Mouse (Mus musculus) kidney, postnatal 0 days (tissue): ENCODE data around the gene Zdhhc23. TPM values are rescaled to one million over a fixed set of nuclear protein-coding genes. Genes with fewer than 3 reads are reported as not detected.

Experiments used
- ATAC-seq: fragments of 200-750 bp; cut with Nextera tagmentation; replicated peaks from 2 replicates; pipeline ENCODE4 v1.8.0; 2017; ENCODE audit warnings: low read depth, moderate number of reproducible peaks, moderate TSS enrichment, moderate library complexity; ENCODE audit not compliant: low FRiP score
- DNase-seq: peaks from one replicate; pipeline ENCODE4 v3.0.0-alpha.2; 2016; ENCODE audit warnings: low spot score
- H3K27ac ChIP-seq: fragments of 300-500 bp; sonication (generic); 2 replicates; pipeline ENCODE4 v1.5.1; 2014; ENCODE audit warnings: mild to moderate bottlenecking
- H3K27me3 ChIP-seq: fragments of 300-500 bp; sonication (generic); 2 replicates; pipeline ENCODE4 v1.6.1; 2014; ENCODE audit warnings: low read length, mixed read lengths; ENCODE audit not compliant: insufficient read depth
- H3K36me3 ChIP-seq: fragments of 300-500 bp; sonication (generic); 2 replicates; pipeline ENCODE4 v1.6.1; 2014; ENCODE audit warnings: low read length, mixed read lengths; ENCODE audit not compliant: insufficient read depth
- H3K4me1 ChIP-seq: fragments of 300-500 bp; sonication (generic); replicated peaks from 2 replicates; pipeline ENCODE4 v1.6.1; 2014; ENCODE audit warnings: antibody characterized with exemption, low read length, mixed read lengths; ENCODE audit not compliant: insufficient read depth
- H3K4me2 ChIP-seq: fragments of 300-500 bp; sonication (generic); 2 replicates; pipeline ENCODE4 v1.6.1; 2014; ENCODE audit warnings: mild to moderate bottlenecking, low read length, moderate library complexity, mixed read lengths
- H3K4me3 ChIP-seq: fragments of 300-500 bp; sonication (generic); replicated peaks from 2 replicates; pipeline ENCODE4 v1.5.1; 2014; ENCODE audit warnings: low read depth, low read length
- H3K9ac ChIP-seq: fragments of 300-500 bp; sonication (generic); 2 replicates; pipeline ENCODE4 v1.6.1; 2014; ENCODE audit warnings: low read depth, low read length
- H3K9me3 ChIP-seq: fragments of 300-500 bp; sonication (generic); replicated peaks from 2 replicates; pipeline ENCODE4 v1.6.1; 2016; ENCODE audit warnings: low read length, inconsistent platforms, mixed read lengths
- CTCF ChIP-seq: IDR thresholded peaks from 2 replicates; pipeline ENCODE4 v1.5.1; 2016; ENCODE audit warnings: antibody characterized with exemption, low read depth, mild to moderate bottlenecking, moderate library complexity
- WGBS: fragments of 180-500 bp; shearing (Covaris S2); extraction: QIAGEN DNeasy Blood & Tissue Kit; methylation state at CpG from one replicate; pipeline ENCODE4 v1.1.7; 2014; 5-methylcytosine and 5-hydroxymethylcytosine counted together
- polyA plus RNA-seq: library from polyadenylated mRNA; unstranded; fragments of >200 nt; fragmentation: Nextera tagmentation; extraction: Ambion mirVana; gene quantifications from 2 replicates; pipeline ENCODE4 v1.2.1, GENCODE M21; 2015

Gene Zdhhc23
- polyA plus RNA-seq: 2.0 and 2.3 TPM in 2 replicates

DNA sequence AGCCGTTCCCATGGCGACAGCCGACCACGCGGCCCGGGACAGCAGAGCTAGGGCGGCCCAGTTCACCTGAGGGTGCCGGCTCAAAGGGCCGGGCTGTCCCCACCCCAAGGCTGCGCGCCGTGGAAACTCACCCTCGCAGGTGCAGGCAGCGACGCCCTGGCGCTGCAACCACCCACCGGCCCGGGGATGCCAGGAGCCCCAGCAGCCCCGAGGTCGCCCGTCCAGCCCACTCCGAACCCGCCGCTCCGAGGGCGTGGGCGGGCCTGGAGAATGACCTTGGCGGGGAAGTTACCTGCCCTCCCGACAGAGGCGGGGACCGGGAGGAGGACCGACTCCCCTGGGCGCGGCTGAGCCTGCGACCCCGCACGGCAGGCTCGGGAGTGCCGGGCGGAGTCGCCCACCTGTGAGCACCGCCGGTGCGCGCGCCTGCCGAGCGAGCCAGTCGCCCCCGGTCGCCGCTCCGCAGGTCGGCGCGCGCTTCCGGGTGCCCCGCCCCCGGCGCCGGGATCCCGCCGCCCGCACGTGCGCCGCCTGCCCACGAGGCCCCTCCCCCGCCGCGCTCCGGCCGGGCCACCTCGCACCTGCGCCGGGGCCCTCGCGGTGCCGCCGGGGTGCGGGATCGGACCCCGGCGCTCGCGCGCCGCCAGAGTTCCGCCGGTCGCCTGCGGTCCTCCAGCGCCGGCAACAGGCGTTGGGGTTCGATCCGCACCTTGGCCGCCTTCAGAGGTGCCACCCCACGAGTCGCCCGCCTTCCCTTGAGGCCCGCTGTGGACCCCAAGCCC is at the start of gene Zdhhc23:
Gene Zdhhc23, minus strand, starts transcription at position 464 of the 782 bp plus-strand sequence.
- Histone ChIP-seq H3K9me3 (no peaks in the 10 kb centered on the region), H3K27me3 (no peaks in the 10 kb centered on the region), H3K36me3 (no peaks in the 10 kb centered on the region), H3K4me3 (peak within 1 kb of the TSS; percentile 77), H3K27ac (no peak within 1 kb of the TSS), H3K4me2 (peak within 1 kb of the TSS; percentile 99), H3K4me1 (0 out of 2 replicates have a peak, but pooled peaks cover 4% of the 10 kb centered on the region), H3K9ac (peak within 1 kb of the TSS; percentile 60)
- ATAC-seq: peak; percentile 91
- no peak for TF ChIP-seq CTCF
- peak; percentile 28 for DNase-seq
- under 1% methylated on average over 62 of the region's 103 CpGs for WGBS

DNA sequence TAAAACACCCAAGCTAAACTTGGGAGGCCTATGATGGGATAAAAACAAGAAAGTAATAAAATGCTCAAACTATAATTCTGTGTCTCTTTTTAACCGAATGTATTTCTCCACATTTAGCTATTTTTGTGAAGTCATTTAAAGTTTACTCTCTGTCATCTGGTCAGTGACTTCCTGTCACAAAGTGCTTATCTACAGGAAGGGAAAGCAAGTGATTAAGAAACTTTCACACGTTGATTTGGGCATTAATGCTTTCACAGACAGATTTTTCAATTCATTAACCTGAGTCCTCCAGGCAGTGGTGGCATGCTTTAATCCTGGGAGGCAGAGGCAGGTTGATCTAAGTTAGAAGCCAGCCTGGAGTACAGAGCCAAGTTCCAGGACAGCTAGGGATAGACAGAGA is 49.7 kb upstream of the Zdhhc23 start:
- Histone ChIP-seq H3K4me2 (no peak overlapping the region), H3K27ac (no peak overlapping the region), H3K9me3 (no peaks in the 10 kb centered on the region), H3K27me3 (no peaks in the 10 kb centered on the region), H3K9ac (no peak overlapping the region), H3K4me3 (no peak overlapping the region), H3K4me1 (no peaks in the 10 kb centered on the region), H3K36me3 (no peaks in the 10 kb centered on the region)
- no peak for ATAC-seq
- WGBS: 34% methylated on average over 2 of the region's 2 CpGs
- peak; percentile 9 for DNase-seq
- no peak for TF ChIP-seq CTCF

DNA sequence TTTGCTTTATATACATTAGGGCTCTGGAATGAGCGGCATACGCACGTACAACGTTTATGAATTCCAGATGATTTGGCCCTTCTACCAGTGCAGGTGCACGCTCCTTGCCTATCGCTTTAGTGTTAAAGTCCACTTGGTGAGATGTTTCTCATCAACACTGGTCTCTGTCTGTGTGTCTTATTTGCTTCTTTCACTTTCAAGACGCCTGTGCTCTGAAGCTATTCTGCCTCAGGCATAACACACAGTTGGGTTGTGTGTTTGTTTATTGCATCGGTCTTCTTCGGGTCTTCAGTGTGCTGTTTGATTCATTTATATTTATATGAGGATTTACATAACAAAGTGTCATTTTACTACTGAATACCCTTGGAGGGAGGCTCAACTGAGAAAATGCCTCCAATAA is 47.2 kb upstream of the Zdhhc23 start:
- Histone ChIP-seq H3K27me3 (no peaks in the 10 kb centered on the region), H3K4me1 (no peaks in the 10 kb centered on the region), H3K27ac (no peak overlapping the region), H3K9ac (no peak overlapping the region), H3K4me2 (no peak overlapping the region), H3K4me3 (no peak overlapping the region), H3K36me3 (no peaks in the 10 kb centered on the region), H3K9me3 (no peaks in the 10 kb centered on the region)
- DNase-seq: no peak
- 90% methylated on average over 9 of the region's 9 CpGs for WGBS
- TF ChIP-seq CTCF: no peak
- no peak for ATAC-seq

DNA sequence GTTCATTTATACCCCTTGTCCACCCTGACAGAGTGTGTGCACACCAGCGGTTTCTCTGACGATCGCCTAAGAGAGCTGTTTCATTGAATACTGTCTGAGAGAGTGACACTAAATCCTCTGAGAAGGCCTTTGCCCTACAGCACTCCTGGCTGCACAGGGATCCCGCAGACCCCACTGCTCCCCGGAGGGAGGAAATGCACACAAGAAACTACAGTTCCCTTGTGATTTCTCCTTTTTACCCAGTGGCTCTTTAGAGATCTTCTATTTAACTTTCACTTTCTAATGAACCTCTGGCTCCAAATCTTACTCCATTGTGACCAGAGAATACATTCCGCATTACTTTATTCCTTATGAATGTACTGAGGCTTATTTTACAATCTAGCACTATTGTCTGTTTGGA is 46.6 kb upstream of the Zdhhc23 start:
- 36% methylated on average over 6 of the region's 6 CpGs for WGBS

DNA sequence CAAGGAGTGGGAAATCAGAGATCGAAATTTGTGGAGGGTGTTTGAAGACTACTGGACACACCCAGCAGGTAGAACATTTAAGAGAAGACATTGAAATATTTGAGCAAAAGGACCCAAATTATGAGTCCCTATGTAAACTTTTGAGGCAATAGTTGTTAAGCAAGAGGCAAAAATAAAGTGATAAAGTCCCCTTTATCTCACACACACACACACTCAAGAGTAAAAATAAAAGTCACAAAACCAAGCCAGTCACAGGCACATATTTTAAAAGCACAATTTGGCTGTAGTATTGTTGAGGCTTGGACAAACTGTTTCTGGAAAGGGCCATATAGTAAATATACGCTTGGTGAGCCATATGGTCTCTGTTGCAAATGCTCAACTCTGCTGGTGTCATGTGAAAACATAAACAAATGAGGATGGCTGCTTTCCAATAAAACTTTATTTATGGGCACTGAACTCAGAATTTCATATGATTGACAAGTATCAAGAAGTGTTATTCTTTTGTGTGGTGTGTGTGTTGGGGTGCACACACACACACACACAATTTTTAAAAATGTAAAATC is 39.5 kb upstream of the Zdhhc23 start:
- Histone ChIP-seq H3K27ac (no peak overlapping the region), H3K4me2 (no peak overlapping the region), H3K36me3 (no peaks in the 10 kb centered on the region), H3K9ac (no peak overlapping the region), H3K4me1 (no peaks in the 10 kb centered on the region), H3K4me3 (no peak overlapping the region), H3K9me3 (no peaks in the 10 kb centered on the region), H3K27me3 (no peaks in the 10 kb centered on the region)
- no peak for ATAC-seq
- no peak for TF ChIP-seq CTCF
- 84% methylated on average over 2 of the region's 2 CpGs for WGBS
- no peak for DNase-seq

More for the DNA sequence above, 46.6 kb upstream of the Zdhhc23 start:
- no peak for TF ChIP-seq CTCF
- Histone ChIP-seq H3K27me3 (no peaks in the 10 kb centered on the region), H3K9ac (no peak overlapping the region), H3K36me3 (no peaks in the 10 kb centered on the region), H3K4me1 (no peaks in the 10 kb centered on the region), H3K4me2 (peak overlapping the region; percentile 25), H3K4me3 (no peak overlapping the region), H3K27ac (0 out of 2 replicates have a peak overlapping the region, but pooled peaks have one; percentile 31), H3K9me3 (no peaks in the 10 kb centered on the region)
- DNase-seq: peak; percentile 20
- ATAC-seq: no peak

DNA sequence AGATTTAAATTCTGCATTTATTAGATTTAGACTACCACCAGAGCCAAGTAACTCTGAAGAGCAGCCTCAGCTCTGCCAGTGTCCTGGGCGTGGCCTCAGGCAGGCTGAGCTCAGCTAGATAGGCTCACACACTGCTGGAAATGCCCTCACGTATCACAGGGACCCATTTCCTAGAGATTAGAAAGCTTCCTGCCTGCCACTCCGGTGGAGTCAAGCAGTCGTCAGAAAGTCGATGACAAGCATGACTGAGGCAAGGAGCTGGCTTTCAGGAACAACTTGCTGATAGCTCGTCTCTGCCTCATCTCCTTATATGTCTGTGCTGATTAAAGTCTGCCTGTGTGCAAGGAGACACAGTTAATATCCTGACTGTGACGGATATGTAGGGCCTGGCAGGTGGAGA is 38.8 kb upstream of the Zdhhc23 start:
- TF ChIP-seq CTCF: no peak
- Histone ChIP-seq H3K4me2 (no peak overlapping the region), H3K9ac (no peak overlapping the region), H3K27ac (no peak overlapping the region), H3K9me3 (no peaks in the 10 kb centered on the region), H3K4me1 (no peaks in the 10 kb centered on the region), H3K4me3 (no peak overlapping the region), H3K27me3 (no peaks in the 10 kb centered on the region), H3K36me3 (no peaks in the 10 kb centered on the region)
- no peak for DNase-seq
- 46% methylated on average over 7 of the region's 7 CpGs for WGBS
- no peak for ATAC-seq
